Mouse (Mus musculus) frontal cortex, postnatal 36 days (tissue): Measurements from ENCODE around the gene Cadps2.

Experiments used
- DNase-seq, 2 experiments: peaks; one replicate each; pipeline ENCODE4 v3.0.0; 2022; ENCODE audit warnings: low spot score in 2 of 2

Cadps2 gene

GRCm38 (mm10) chr6:23252196-23253135 lies 586.8 kb downstream of the Cadps2 start:
- no peak for DNase-seq

GRCm38 (mm10) chr6:23251431-23251830 lies 587.8 kb downstream of the Cadps2 start:
- DNase-seq: no peak

GRCm38 (mm10) chr6:23250288-23250955 lies 588.8 kb downstream of the Cadps2 start:
- DNase-seq: no peak

GRCm38 (mm10) chr6:23249616-23250287 lies 589.5 kb downstream of the Cadps2 start:
- DNase-seq: no peak

- no peak for DNase-seq
These were observed 590.2 kb downstream of the Cadps2 start for GRCm38 (mm10) chr6:23249053-23249401.

GRCm38 (mm10) chr6:23248313-23249052 lies 590.7 kb downstream of the Cadps2 start, which contains the start of gene Fezf1:
Gene Fezf1, minus strand, starts transcription at chr6:23248362.
- DNase-seq: no peak

GRCm38 (mm10) chr6:23247512-23248312 lies 591.5 kb downstream of the Cadps2 start:
- DNase-seq: no peak

GRCm38 (mm10) chr6:23246790-23247511 lies 592.3 kb downstream of the Cadps2 start:
- no peak for DNase-seq

GRCm38 (mm10) chr6:23246061-23246789 lies 593.0 kb downstream of the Cadps2 start:
- no peak for DNase-seq

GRCm38 (mm10) chr6:23245545-23246011 lies 593.6 kb downstream of the Cadps2 start:
- no peak for DNase-seq

- no peak for DNase-seq
These were observed 594.1 kb downstream of the Cadps2 start for GRCm38 (mm10) chr6:23245121-23245520.

GRCm38 (mm10) chr6:23243821-23244760 lies 595.1 kb downstream of the Cadps2 start:
- no peak for DNase-seq
